Mouse (Mus musculus) embryonic facial prominence, embryonic 10.5 days (tissue): Measurements from ENCODE around the gene Pnmal2. TPM values are rescaled to one million over a fixed set of nuclear protein-coding genes. Genes with fewer than 3 reads are reported as not detected.
A peak's percentile ranks its signal among the peaks of the same experiment; 100 is the strongest.

Experiments
- DNase-seq: peaks from one replicate; pipeline ENCODE4 v3.0.0-alpha.2; 2017; ENCODE audit warnings: low spot score
- H3K27ac ChIP-seq: fragments of 300-500 bp; sonication (generic); replicated peaks from 2 replicates; pipeline ENCODE4 v1.5.1; 2016; ENCODE audit warnings: mild to moderate bottlenecking
- H3K27me3 ChIP-seq: fragments of 300-500 bp; sonication (generic); replicated peaks from 2 replicates; pipeline ENCODE4 v1.6.1; 2016; ENCODE audit warnings: low read depth, mild to moderate bottlenecking; ENCODE audit not compliant: poor library complexity, severe bottlenecking
- H3K36me3 ChIP-seq: fragments of 300-500 bp; sonication (generic); replicated peaks from 2 replicates; pipeline ENCODE4 v1.6.1; 2016; ENCODE audit warnings: mild to moderate bottlenecking, moderate library complexity
- H3K4me1 ChIP-seq: fragments of 300-500 bp; sonication (generic); 2 replicates; pipeline ENCODE4 v1.6.1; 2016
- H3K4me3 ChIP-seq: fragments of 300-500 bp; sonication (generic); 2 replicates; pipeline ENCODE4 v1.5.1; 2016; ENCODE audit warnings: mild to moderate bottlenecking, moderate library complexity
- H3K9me3 ChIP-seq: fragments of 300-500 bp; sonication (generic); 2 replicates; pipeline ENCODE4 v1.6.1; 2016; ENCODE audit warnings: mild to moderate bottlenecking
- WGBS: fragments of 180-500 bp; shearing (Covaris S2); methylation state at CpG from one replicate; pipeline ENCODE4 v1.1.7; 2016; 5-methylcytosine and 5-hydroxymethylcytosine counted together
- polyA plus RNA-seq: library from polyadenylated mRNA; unstranded; fragments of >200 nt; fragmentation: Nextera tagmentation; extraction: Ambion mirVana; gene quantifications from 2 replicates; pipeline ENCODE4 v1.2.1, GENCODE M21; 2016

Gene Pnmal2
- polyA plus RNA-seq, 1 experiment from 2014 or later: 4.6 TPM

DNA sequence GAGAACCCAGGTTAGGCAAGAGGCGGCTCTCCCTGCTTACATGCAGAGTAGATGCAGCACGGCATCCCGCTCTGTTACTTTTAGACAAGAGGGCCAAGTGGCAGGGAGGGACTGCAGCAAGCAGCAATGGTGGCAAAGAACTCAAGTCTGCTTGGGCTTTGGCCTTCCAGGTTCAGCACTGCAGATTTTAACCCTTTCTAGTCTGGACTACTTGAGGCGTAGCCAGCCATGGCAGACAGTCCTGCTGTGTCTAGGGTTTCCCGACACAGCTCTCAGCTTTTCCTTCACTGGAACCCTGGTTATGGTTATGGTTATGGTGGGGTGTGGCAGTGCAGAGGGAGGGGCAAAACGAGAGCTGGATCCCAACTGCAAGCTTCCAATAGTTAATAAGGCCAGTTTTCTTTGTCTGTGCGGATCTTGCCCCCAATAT lies 24.3 kb upstream of the Pnmal2 start:
- no peaks in the 10 kb centered on the region for H3K9me3 ChIP-seq
- H3K4me3 ChIP-seq: 0 out of 2 replicates have a peak overlapping the region, but pooled peaks have one; percentile 23
- no peak for DNase-seq
- H3K36me3 ChIP-seq: peaks cover 69% of the 10 kb centered on the region
- WGBS: 84% methylated on average over 7 of the region's 7 CpGs
- peaks cover 51% of the 10 kb centered on the region for H3K4me1 ChIP-seq
- peak overlapping the region; percentile 40 for H3K27ac ChIP-seq
- no peaks in the 10 kb centered on the region for H3K27me3 ChIP-seq

DNA sequence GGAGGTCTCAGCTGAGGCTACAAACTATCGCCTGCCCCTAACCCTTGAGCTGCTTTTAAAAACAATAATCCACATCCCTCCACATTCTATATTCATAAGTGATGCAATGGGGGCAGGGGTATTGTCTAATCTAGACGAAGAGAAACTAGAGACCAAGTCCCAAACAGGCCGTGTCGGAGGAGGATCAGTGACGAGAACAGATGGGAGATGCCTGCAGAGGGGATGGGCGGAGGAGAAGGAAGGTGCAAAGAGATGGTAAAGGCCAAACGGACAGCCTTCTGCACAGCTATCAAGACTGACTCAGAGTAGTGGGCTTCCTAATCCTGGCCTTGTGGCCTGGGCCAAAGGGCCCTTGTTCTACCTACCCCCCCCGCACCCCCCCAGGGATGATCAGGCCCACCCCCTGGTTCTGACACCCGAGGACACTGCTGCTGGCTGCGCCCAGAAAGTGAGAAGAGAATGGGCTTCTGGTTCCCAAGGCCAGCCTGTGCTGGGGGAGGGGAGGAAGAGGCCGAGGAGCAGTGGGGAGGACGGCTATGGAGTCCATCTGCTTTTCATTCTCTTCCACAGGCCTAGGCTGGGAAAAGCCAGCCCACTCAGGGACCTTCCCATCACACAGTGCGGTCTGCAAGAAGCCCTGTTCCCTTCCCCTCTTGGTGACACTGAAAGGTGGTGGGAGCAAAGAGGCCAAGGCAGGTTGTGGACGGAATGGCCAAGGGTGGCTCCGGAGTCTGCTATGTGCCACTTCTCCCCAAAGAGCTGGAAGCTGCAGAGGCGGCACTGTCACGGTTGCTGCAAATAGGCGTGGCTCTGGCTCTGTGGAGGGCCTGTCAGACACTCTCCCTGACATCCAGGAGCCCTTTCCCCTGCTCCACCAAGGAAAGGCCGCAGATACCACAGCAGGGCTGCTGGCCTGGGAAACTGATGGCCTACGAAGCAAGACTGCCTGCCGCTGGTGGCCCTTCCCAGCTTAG lies 23.4 kb upstream of the Pnmal2 start:
- peak overlapping the region; percentile 96 for H3K4me3 ChIP-seq
- DNase-seq: peak; percentile 69
- peak overlapping the region; percentile 98 for H3K27ac ChIP-seq
- no peaks in the 10 kb centered on the region for H3K27me3 ChIP-seq
- WGBS: 47% methylated on average over 21 of the region's 21 CpGs
- H3K36me3 ChIP-seq: peaks cover 60% of the 10 kb centered on the region
- H3K4me1 ChIP-seq: peaks cover 51% of the 10 kb centered on the region
- H3K9me3 ChIP-seq: no peaks in the 10 kb centered on the region

DNA sequence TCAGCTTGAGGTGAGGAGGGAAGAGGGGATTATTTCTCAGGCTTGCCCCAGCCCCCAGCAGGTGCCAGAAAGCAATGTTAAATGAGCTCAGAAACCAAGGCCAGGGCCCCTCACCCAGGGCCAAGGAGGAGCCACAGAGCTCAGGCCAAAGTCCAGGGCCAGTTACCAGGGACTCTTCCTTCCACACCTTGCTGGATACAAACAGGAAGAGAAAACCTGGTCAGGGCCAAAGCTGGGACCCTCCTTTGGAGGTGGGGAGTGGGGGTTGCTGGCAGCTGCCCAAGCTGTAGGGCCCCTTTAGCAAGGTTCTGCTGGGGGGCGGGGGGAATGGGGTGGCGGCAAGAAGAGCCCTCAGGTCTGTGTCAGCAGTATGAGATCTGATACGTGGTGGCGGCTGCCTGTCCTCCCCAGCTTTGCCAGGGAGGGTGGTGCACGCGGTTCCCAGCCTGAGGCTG lies 22.6 kb upstream of the Pnmal2 start:
- peaks cover 51% of the 10 kb centered on the region for H3K4me1 ChIP-seq

DNA sequence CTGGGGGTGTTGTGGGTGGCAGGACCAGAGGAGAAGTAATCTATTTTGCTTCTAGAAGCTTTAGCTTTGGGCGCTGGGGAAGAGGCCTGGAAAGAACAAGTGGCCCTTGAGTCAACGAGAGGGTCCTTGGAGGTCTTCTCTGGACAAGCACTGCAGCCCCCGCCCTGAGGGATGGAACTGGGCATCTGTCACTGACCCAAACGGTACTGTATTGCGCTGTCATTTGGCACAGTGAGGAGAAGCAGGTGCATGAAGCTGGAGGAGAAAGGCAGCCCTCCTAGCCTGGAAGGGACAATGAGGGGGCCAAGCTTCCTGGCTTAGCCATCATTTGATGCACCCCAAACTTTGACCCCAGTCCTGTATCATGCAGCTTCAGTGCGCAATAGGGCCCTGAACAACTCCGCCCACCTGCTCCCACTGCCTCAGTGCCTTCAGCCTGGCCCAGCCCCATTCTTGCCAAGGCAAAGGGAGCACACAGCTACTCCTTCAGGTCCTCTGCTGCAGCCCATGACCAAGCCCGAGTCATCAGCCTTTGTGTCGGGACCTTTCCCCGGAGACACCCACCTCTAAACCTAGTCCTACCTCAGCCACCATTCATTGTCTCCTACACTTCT lies 22.0 kb upstream of the Pnmal2 start:
- Histone ChIP-seq H3K4me3 (peak overlapping the region; percentile 96), H3K4me1 (peaks cover 51% of the 10 kb centered on the region), H3K36me3 (peaks cover 46% of the 10 kb centered on the region), H3K27ac (peak overlapping the region; percentile 98), H3K27me3 (no peaks in the 10 kb centered on the region), H3K9me3 (no peaks in the 10 kb centered on the region)
- WGBS: 57% methylated on average over 10 of the region's 10 CpGs
- peak; percentile 20 for DNase-seq

More for the DNA sequence above, 22.6 kb upstream of the Pnmal2 start:
- no peak for DNase-seq
- no peaks in the 10 kb centered on the region for H3K27me3 ChIP-seq
- H3K4me3 ChIP-seq: peak overlapping the region; percentile 96
- WGBS: 59% methylated on average over 6 of the region's 6 CpGs
- peaks cover 52% of the 10 kb centered on the region for H3K36me3 ChIP-seq
- peak overlapping the region; percentile 98 for H3K27ac ChIP-seq
- no peaks in the 10 kb centered on the region for H3K9me3 ChIP-seq

DNA sequence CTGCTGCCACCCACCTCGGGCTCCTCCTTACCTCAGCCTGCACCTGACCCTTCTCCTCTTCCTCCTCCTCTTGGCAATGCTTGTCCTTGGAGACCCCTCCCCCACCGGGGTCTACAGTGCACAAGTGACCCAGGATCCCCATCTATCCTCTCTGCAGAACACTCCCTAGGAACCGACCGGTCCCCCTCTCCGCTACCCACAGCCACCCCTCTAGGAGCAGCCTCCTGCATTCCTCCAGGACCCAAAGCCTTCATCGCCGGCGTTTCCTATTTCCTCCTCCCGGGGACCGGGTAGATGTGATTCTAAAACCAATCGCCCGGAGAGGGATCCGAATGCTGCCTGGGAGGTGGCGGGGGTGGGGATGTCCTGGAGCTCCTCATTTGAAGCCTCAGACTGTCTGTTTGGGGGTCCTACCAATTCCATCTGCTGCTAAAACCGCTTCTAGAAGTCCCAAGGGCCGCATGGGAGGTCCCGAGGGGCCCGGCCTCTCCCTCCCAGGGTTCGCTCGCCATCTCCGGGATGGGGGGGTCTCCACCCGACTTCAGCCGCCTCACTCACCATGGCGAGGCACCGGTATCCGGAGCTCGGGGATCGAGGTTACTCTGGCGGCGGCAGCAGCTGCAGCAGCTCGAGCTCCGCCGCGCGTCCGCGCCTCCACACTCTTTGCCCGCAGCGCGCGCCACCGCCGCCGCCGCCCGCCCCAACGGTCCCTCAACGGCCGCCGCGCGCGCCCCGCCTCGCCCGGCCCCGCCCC lies 21.0 kb upstream of the Pnmal2 start:
- Histone ChIP-seq H3K4me1 (peaks cover 45% of the 10 kb centered on the region), H3K36me3 (peaks cover 36% of the 10 kb centered on the region), H3K27ac (peak overlapping the region; percentile 98), H3K9me3 (no peaks in the 10 kb centered on the region), H3K4me3 (peak overlapping the region; percentile 96), H3K27me3 (no peaks in the 10 kb centered on the region)
- DNase-seq: no peak
- under 1% methylated on average over 57 of the region's 57 CpGs for WGBS

DNA sequence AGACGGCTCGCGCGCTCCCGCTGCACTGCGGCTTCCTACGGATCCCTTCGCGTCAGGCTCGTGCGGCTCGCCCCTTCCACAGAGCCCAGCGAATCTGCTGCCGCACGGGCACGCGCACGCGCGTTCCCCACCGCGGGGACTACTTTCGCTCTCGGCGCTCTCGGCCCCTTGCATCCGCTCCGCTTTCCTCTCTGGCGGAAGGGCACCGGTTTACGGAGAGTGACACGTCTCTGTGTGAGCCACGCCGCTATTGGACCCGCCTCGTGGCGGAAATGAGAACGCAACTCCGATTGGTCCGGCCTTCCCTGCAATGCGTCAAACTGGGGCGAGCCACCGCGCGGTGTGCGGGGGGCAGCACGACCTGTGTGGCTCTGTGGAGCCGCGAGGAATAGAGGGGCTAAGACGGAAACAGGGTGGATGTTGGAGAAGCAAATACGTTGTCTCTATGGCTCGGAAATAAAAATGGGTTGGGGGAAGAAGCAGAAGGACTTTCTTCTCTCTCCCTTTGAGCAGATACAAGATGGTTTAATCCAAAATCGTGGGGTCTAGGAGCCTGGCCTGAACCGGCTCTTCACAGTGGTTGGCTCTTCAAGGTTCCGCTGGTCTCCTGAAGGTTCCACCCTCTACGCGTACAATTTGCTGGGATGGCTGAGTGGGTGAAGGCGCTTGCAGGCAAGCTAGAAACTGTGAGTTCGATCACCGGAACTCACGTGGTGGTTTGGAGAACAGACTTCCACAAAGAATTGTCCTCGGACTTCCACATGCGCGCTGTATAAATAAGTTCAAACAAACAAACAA lies 20.2 kb upstream of the Pnmal2 start, which contains the start of gene Calm3:
TSS of gene Calm3 (minus strand) at position 78 of the 798 bp plus-strand sequence.
- WGBS: under 1% methylated on average over 64 of the region's 64 CpGs
- peak; percentile 100 for DNase-seq
- H3K27me3 ChIP-seq: no peaks in the 10 kb centered on the region
- no peaks in the 10 kb centered on the region for H3K9me3 ChIP-seq
- peak within 1 kb of the TSS; percentile 96 for H3K4me3 ChIP-seq
- H3K27ac ChIP-seq: peak within 1 kb of the TSS; percentile 98
- peaks cover 37% of the 10 kb centered on the region for H3K4me1 ChIP-seq
- peaks cover 29% of the 10 kb centered on the region for H3K36me3 ChIP-seq

DNA sequence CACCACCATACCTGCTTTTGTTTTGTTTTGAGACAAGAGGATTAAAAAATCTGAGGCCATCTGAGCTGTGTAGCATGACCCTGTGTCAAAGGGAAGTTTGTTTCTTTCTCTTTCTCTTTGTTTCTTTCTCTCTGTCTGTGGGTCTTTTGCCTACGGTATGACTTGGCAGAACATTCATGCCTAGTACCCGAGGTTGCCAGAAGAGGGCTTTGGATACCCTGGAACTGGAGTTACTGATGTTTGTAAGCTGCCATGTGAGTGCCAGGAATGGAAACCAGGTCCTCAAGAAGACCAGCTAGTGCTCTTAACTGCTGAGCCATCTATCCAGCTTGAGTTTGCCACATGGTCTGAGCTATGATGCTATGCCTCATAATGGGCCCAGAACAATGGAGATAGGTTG lies 16.1 kb upstream of the Pnmal2 start:
- Histone ChIP-seq H3K27me3 (no peaks in the 10 kb centered on the region), H3K36me3 (no peaks in the 10 kb centered on the region), H3K4me1 (no peaks in the 10 kb centered on the region; the same call in 1 of the 2 replicates), H3K27ac (no peak overlapping the region), H3K9me3 (no peaks in the 10 kb centered on the region), H3K4me3 (no peak overlapping the region)
- WGBS: 54% methylated on average over 2 of the region's 2 CpGs
- no peak for DNase-seq

DNA sequence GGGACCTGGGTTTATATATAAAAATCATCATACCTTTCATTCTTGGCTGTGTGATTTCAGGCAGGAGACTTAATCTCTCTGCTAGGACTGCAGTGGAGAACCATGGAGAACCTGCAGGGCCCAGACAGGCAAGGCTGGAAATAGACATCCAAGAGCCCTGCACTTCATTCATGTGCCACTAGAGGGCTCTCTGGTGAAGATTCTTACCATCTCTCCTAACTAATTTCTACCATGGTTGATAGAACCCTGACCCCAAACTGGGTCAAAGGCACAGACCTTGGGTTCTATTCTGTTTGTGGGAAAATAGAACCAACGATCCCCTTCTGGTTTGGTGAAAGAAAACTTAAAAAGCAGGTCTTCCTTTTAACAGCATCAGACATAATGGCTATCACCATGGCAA lies 13.6 kb upstream of the Pnmal2 start:
- WGBS: 13% methylated on average over 1 of the region's 1 CpGs
- Histone ChIP-seq H3K27me3 (no peaks in the 10 kb centered on the region), H3K27ac (no peak overlapping the region), H3K36me3 (no peaks in the 10 kb centered on the region), H3K4me3 (no peak overlapping the region), H3K4me1 (no peaks in the 10 kb centered on the region; the same call in 1 of the 2 replicates), H3K9me3 (no peaks in the 10 kb centered on the region)
- peak; percentile 67 for DNase-seq

DNA sequence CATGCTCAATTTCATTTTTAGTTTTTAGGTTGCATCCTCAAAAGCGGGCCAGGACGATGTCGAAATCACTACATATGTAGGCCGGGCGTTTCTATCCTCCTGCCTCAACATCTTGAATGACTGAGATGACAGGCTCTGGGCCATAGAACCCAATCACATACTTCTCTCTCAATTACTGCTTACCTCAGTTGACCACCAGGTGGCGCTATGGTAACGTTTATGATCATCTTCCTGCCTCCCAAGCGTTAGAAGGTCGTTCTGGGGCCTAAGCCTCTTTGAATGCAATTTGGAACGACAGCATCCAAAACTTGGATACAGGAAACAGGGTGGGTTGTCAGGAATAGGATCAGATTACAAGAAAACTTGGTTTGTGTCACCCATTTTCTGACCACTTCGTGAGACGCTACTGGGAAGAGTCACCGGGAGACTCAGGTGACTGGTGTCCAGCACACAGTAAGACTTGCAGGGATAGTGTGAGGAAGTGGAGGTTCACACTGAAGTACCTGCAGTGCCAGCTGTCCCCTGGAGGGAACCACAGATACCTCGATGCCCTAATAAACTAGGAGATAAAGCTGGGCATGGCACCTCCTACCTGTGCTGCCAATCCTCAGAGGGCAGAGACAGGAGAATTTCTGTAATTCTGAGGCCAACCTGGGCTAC lies 12.4 kb upstream of the Pnmal2 start:
- Histone ChIP-seq H3K36me3 (no peaks in the 10 kb centered on the region), H3K9me3 (no peaks in the 10 kb centered on the region), H3K4me3 (no peak overlapping the region), H3K27ac (no peak overlapping the region), H3K4me1 (no peaks in the 10 kb centered on the region; the same call in 1 of the 2 replicates), H3K27me3 (no peaks in the 10 kb centered on the region)
- 20% methylated on average over 14 of the region's 14 CpGs for WGBS
- peak; percentile 85 for DNase-seq

DNA sequence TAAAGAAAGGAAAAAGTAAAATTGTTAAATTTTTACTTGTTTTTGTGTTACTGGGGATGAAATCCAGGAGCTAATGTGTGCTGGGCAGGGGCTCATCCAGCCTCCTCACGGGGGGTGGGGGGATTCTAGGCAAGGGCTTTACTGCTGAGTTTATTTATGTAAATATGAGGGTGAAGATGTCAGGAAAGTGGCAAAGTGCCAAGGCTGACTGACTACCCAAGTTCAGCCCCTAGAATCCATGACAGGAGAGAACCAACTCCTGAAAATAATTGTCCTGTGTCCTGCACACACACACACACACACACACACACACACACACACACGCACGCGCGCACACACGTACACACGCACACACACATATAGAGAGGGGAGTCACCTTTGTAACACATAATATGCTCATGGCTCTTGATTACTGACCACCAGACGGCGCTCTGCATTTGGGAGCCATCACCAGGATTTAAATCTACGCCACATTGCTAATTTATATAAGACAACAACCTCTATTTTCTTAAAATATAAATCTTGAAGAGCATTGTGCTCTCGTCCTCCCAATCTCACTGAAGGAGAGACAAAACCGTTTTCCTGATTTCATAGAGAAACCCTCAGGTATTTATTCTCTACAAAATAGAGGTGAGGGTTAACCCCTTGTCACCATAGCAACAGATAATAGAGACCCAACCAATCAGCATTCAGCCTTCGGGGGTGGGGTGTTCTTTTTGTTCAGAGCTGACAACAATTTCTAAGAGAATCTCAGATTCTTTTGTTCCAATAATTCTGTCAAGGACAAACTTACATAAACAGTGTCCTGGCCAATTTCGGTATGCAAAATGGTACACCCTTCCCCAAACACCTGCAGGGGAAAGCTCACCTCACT lies 11.5 kb upstream of the Pnmal2 start:
- peak; percentile 52 for DNase-seq
- H3K4me1 ChIP-seq: no peaks in the 10 kb centered on the region; the same call in 1 of the 2 replicates
- H3K27me3 ChIP-seq: no peaks in the 10 kb centered on the region
- H3K36me3 ChIP-seq: no peaks in the 10 kb centered on the region
- WGBS: 48% methylated on average over 14 of the region's 14 CpGs
- no peak overlapping the region for H3K4me3 ChIP-seq
- no peaks in the 10 kb centered on the region for H3K9me3 ChIP-seq
- H3K27ac ChIP-seq: no peak overlapping the region
